Mouse (Mus musculus) heart, adult 18-20 months (tissue): ENCODE data around the gene Hmces. TPM values are rescaled to one million over a fixed set of nuclear protein-coding genes. Genes with fewer than 3 reads are reported as not detected.

Experiments used
- DNase-seq, 2 experiments: peaks; one replicate each; pipeline ENCODE4 v3.0.0; 2021 to 2022; ENCODE audit warnings: mixed read lengths in 1 of 2
- long read RNA-seq, 2 experiments: library from polyadenylated mRNA; stranded (forward); transcript quantifications; one replicate each; pipeline ENCODE4 v2.0.0; 2021
- total RNA-seq, 2 experiments: library from RNA; stranded (reverse); gene quantifications; 2 replicates each; pipeline ENCODE4 v1.2.3; 2021

Gene Hmces
- 10 to 100 TPM; 10.8 to 12.2 TPM for total RNA-seq
- long read RNA-seq, experiment 1, transcript Hmces-201 (7 exons, 1,464 nt), result major isoform, 6 of 8 reads
- long read RNA-seq, experiment 1, partial matches to known transcripts, result 0 of 8 reads
- long read RNA-seq, experiment 1, other reads (novel, unspliced or antisense), result 2 of 8 reads
- long read RNA-seq, experiment 2, transcript Hmces-201 (7 exons, 1,464 nt), result major isoform, 7 of 8 reads
- long read RNA-seq, experiment 2, partial matches to known transcripts, result 0 of 8 reads
- long read RNA-seq, experiment 2, other reads (novel, unspliced or antisense), result 1 of 8 reads

DNA sequence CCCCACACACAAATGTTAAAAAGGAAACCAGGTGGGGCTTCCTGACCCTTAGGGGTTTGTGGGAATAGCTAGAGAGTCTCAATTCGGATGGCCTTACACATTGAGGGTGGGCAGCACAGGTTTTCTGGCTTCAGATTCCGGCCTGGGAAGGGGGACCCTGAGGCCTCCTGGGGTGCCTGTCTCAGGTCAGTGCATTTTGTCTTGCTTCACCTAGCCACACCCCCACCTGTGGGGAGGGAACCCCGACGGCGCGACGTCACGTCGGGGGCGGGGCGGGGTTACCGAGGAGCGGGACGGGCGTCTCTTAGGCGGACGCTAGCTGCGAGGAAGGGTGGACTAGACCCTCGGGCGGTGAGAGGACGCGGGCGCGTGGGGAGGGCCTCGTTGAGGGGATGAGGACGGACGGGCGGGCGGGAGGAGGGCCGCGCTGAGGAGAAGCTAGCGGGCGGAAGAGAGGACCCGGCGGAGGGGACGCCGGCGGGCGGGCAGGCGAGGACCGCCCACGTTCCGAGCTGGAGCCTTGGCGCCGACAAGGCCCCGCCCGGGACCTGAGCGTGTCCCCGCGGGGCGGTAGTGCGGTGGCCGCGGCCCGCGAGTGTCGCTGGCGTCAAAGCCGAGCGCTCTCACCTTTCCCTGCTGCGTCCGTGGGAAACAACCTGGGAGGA is at the start of gene Hmces:
Hmces (plus strand) TSS at position 275 of the 665 bp plus-strand sequence.
- peak; percentile 73 to 79 for DNase-seq

DNA sequence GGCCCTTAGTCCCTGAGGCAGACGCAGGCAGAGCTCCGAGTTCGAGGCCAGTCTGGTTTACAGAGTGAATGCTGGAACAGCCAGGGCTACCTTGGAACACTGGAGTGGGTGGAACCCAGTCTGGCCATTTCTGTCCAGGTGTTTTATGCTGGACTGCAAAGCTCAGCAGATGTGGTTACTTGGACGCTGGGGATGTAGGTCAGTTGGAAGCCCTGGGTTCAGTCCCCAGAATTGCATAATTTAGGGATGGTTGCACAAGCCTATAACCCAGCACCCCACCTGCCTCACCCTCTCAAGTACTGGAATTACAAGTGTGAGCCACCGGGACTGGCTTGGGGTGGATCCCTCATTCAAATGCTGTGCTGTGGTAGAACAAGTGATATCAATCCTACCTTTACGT is 47.5 kb upstream of the Hmces start:
- peak; percentile 32 to 56 for DNase-seq

DNA sequence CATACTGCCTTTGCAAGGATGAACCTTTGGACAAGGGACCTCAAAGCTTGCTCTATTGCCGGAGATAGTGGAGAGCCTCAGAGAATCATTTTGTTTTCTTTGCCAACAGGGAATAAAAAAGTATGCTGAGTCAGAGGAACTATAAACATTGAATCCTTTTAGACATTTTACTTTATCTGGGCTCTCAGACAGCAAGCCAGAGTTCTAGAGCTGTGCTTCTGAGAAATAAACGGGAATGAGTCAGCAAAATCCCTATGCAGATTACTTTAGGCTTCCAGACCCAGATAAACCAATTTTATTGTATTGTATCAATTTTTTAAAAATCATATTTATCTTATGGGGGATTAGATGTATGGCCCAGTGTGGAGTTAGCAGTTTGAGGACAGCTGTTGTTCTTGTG is 46.5 kb upstream of the Hmces start:
- no peak for DNase-seq

DNA sequence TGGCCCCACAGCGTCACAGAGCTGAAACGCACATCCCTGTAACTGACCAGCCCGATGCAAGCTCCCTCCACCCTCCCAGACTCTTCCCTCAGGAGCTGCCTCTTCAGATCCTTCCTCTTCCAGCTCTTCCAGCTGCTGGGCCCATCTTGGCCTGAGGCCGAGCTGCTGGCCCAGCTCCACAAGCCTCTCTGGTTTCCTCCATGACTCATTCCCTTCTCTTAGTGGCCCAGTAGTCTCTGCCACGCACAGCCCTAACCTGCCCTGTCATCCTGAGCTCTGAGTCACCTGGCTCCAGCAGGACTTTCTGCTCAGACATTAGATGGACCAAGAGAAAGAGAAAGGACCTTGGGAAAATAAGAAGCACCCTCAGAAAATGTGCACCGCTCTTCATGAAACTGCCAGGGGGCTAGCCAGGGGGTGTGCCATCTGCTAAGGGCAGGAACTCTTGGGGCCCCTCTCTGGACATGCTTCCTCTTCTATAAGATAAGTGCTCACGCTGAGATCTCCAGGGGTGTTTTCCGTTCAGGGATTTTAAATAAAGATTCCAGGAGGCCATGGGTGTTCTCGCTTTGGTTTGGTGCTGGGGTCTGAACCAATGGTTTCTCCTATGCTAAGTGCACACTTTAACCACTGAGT is 44.7 kb upstream of the Hmces start:
- peak; percentile 90 to 91 for DNase-seq

DNA sequence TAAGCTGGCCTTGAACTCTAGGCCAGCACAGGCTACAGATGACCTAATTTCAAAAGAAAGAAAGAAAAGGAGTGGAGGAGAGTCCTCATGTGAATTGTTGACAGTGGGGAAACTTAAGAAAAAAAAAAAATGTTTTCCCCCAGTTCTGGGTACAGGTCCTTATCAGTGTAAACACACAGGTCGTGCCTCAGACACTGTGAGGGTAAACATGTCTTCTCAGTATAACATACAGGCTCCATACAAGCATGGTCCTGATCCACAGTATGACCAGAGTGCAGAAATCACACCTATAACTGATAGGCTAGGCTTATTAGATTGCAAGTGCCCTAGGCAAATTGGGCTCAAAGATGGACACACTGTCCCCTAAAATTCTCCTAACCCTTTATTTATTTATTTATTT is 43.3 kb upstream of the Hmces start:
- DNase-seq, result no peak

DNA sequence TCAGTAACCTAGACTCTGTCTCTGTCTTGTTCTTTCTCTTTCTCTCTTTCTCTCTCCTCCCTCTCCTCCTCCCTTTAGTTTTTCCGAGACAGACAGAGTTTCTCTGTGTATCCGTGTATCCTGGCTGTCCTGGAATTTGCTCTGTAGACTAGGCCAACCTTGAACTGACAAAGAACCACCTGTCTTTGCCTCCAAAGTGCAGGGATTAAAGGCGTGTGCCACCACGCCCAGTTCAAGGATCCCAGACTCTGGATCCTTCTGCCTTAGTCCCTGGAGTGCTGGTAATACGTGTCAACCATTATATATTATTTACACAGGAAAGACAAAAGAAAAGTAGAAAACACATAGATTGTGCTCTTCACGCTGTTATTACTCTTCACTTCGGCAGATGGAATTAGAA is 42.5 kb upstream of the Hmces start:
- no peak for DNase-seq

DNA sequence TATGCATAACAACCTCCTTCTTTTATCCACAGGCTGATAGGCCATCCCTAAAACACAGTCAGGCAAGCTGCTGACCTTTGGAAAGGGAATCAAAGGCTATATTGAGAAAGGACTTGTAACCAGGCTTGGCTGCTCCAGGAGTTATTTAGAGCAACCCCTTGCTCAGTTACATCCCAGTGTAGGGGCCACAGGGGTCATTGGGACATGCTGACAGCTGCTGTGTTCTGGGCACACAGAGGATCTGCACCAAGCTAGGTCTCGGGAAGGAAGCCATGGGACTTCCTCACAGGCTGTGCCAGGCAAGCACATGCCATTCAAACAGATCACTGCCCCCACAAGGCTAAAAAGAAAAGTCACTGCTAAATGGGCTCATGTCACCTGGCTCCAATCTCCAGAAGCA is 40.6 kb upstream of the Hmces start:
- DNase-seq, result peak; percentile 52 to 86

DNA sequence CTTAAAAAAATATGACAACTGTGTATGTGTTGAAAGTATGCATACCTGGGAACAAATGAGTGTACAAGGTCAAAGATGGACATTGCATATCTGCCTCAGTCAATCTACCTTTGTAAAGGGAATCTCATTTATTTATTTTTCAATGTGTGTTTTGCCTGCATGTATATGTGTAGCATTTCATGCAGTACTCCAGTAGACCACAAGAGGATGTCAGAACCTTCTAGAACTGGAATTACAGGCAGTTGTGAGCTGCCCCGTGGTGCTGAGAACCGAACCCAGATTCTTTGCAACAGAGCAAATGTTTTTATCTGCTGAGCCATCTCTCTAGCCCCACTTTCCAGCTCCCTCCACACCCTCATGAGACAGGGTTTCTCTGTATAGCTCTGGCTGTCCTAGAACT is 39.8 kb upstream of the Hmces start:
- DNase-seq, result no peak

DNA sequence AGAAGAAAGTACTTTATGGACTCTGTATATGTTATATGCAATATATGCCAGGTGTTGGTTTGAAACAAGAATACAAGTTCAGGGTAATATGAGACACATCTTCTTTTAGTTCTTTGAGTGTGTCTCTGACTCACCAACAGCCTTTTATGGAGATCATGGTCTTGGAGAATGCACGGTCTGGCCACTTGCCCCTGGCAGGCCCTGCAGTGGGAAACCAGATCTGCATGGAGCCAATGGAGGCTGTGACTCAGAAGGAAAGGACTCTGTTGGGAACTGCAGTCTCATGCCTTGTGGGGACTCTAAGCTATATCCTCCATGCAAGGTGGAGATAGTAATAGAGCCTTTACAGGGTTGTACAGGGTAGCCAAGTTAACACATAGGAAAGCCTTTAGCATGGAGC is 38.7 kb upstream of the Hmces start:
- peak; percentile 83 to 87 for DNase-seq

DNA sequence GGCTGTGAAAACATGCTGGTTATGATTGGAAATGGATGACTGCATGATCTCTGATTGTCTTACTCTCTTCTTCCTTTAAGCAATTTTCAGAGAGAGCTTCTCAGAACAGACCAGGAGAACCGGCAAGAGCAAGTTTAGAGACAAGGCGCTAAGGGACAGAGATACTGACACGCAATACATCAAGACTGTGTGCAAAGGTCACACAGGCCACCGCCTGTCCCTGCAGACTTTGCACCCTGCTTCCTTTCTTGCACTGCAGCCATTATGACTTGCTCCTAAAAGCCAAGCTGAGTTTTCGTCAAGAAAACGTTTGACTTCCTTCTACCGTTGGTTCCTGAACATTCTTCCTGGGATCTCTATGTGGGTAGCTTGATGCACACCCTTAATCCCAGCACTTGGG is 38.2 kb upstream of the Hmces start:
- no peak for DNase-seq

DNA sequence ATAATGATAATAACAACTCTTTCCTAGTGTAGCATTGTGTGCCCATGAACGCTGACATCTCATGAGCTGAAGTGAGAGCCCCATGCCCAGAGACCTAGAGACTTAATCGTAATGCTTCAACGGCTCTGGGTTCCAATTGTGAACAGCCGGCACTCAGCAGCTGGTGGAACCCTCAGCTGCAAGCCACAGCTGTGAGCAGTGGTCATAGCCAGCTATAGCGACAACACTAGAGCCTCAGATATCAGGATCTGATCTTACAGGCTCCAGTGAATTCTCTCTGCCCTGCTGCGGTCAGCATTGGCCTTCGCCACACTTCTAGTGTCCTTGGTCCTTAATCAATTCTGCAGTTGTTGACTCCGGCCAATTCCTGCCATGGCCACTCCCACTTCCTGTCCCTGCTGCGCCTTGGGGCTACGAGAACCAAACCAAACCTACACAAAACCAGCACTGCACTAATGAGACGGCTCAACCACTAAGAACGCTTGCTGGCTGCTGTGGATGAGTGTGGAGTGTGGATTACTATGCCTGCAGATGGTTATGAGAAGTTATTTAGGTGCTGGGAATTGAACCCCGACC is 37.6 kb upstream of the Hmces start:
- peak; percentile 69 to 80 for DNase-seq

DNA sequence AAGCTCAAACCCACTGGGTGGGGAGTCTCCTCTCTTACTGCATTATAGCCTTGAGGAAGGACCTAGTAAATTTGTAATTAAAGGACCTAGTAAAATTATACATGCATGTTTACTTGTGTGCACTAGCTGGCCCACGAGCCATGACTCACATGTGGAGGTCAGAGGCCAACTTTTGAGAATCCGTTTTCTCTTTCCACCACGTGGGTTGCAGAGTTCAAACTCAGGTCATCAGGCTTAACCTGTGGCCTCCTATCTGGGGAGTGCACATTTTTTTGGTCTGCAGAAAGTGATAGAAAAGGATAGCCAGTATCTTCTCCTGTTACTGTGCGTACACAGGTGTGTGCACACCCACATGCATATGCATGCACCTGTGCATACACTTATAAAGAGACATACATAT is 34.7 kb upstream of the Hmces start:
- DNase-seq, result no peak

DNA sequence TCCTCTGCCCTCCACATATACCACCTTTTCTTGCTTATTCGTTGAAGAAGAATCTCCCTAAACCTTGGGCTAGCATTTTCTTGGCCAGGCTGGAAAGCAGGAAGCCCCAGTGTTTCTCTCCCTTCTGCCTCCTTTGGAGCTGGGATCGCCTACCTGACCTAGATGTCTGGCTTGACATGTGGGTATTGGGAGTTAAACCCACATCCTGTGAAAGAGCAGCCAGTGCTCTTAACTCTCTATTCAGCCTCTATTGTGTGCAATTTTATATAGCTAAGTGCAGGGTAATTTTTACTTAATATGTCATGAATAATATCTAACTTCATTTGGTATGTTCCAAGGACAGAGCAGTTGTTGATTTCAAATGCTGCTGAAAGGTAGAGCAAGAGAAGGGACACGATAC is 34.1 kb upstream of the Hmces start:
- no peak for DNase-seq

DNA sequence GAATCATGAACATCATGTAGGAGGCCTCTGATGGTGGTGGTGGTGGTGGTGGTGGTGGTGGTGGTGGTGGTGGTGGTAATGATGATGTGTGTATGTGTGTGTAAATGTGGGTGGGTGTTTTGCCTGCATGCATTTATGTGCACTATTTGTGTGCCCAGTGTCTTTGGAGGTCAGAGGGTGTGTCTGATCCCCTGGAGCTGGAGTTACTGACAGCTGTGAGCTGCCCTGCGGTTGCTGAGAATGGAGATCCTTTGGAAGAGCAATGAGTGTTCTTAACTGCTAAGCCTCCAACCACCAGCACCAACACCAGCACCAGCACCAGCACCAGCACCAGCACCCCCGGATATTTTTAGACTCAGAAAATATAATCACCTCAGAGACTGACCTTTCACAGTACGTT is 31.5 kb upstream of the Hmces start:
- no peak for DNase-seq

DNA sequence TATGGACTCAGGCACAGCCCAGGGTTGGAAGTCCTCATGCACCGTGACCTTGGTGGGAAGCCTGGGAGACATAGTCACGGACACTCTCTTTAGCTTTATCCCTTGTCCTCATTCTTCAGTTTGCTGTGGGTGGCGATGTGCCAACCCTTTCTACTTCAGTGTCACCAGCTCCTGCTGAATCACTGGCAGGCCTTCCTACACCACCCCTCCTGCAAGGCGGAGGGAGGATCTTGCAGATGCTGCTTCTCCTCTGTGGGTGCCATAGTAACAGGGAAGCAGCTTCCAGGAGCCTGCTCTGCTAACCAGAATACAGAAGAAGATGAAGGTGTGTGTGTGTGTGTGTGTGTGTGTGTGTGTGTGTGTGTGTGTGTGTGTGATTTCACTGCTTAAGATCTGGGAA is 30.9 kb upstream of the Hmces start:
- no peak for DNase-seq

DNA sequence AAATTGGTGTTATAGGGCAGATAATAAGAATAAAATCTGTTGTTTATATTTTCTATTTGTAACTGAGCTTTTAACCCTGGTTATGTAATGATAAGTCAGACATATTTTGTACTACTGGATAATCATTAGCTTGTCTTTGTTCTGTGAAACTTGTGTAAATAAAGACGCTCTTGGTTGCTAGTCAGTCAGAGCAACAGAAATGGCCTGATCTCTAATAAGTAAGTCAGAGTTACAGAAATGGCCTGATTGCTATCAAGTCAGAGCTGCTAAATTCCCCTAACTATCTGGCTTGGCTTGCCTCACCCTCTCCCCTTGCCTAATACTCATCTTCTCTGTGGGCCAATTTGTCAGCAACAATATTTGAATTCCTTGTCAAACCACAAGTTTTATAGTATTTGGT is 27.0 kb upstream of the Hmces start:
- no peak for DNase-seq

DNA sequence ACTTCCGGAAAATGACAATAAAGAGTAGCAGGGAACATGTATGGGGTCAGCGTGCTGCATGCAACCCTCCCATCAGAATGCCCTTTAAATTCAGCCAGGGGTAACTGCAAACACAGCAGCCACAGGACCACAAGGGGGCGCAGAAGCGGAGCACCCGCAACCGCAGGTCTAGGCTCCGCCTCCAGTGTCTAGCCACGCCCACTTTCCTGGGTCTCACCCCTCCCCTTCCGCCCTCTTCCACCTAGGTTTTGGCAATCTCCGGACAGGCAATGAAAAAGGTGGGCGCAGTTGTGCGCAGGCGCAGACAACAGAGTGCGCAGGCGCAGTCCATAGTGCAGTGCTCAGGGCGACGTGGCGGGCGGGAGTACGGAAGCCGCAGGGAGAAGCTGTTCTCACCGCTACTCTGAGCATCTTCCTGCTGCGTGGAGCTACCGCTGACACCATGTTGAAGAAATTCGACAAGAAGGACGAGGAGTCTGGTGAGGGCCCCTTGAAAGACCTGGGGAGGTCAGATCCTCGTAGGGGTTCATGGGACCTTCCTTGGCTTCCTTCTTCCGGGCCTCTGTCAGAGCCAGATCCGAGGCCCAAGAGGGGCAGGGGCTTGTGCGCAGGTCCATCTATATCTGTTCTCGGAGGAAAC is 26.0 kb upstream of the Hmces start, which contains the start of gene Copg1:
Copg1 (plus strand) TSS at position 221 of the 640 bp plus-strand sequence.
- DNase-seq, result peak; percentile 99 to 100

DNA sequence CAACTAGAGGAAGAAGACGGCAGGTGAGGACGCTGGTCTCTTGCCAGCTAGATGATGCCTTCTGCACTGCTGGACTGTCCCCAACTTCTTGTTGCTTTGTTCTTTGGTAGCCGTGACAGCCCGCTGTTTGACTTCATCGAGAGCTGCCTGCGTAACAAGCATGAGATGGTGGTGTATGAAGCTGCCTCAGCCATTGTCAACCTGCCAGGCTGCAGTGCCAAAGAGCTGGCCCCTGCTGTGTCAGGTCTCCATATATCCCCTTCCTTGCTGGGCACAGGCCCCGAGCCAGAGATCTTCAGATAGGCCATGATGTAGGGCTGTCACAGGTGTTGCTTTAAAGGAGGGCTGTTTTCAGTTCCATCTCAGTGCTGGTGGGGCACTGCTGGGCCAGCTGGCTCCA is 19.8 kb upstream of the Hmces start:
- DNase-seq, result no peak

DNA sequence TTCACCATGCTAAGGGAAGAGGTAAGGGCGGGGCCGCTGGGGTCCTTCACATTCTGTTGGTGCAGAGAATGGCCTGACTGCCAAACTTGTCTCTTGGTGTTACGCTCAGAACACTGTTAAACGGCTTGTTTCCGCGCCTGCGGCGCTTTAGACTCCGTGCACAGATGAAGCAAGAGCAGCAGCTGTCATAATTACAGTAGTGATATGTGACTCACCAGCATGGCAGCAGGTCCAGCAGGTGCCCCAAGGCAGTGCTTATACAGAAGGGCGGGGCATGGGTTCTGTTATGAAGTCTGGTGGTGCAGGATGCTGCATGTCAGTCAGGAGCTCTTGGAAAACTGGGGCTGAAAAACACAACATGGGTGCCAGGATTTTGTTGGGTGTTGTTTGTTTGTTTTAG is 15.7 kb upstream of the Hmces start:
- DNase-seq, result no peak

DNA sequence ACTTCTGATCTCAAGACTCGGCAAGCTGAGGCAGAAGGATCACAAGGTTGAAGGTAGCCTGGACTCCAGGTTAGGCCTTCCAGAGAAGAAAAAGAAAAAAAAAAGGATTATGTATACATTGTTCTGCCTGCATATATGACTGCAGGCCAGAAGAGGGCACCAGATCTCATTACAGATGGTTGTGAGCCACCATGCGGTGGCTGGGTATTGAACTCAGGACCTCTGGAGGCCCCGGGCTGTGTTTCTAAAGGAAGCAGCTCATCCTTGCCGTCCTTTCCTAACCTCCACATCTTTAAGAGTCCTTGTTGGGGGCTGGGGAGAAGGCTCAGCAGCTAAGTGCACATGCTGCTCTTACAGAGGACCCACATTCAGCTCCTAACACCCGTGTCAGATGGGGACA is 7.1 kb upstream of the Hmces start:
- DNase-seq, result no peak

DNA sequence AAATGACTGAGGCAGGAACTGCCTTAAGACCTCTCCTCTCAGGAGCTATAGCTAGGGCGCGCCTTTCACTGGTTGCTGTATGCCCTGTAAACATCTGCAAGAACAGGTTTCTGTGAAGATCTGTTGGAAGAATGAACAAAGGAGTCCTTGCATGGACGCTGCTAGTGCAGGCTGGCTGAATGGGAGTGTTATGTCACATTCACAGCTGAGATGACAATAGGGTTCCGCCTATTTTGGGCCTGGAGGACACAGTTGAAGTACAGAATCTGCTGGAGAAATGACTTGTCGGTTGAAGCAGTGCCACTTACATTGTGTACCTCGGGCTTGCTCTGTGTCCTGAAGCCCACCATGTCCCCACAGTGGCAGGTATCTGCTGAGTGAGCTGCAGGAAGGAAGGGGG is 4.6 kb upstream of the Hmces start:
- no peak for DNase-seq

DNA sequence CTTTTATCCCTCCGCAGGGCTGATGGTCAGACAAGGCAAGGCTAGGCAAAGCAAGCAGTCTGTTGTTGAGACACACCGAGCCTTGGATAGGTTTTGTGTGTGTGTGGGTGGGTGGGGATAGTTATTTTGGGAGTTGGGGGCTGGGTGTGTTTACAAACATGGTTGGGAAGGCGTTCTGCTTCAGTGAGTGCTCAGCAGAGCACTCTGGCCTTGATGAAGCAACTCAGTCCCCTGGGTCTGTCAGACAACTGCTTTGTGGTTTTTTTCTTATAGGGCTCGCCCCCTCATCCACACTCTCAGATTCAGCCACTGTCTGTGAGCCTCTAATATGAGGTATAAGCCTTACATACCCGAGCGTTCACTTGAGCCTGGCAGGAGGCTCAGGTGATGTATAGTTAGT is 2.2 kb upstream of the Hmces start:
- no peak for DNase-seq
